Mouse (Mus musculus) erythroblast, embryonic 14.5 days (primary cell): ENCODE data around the gene BC030499. TPM values are rescaled to one million over a fixed set of nuclear protein-coding genes. Genes with fewer than 3 reads are reported as not detected.

Experiments used
- H3K27me3 ChIP-seq: 2 replicates; pipeline ENCODE4 v1.6.1; 2012; ENCODE audit warnings: inconsistent platforms; ENCODE audit not compliant: control insufficient read depth
- H3K36me3 ChIP-seq: 2 replicates; pipeline ENCODE4 v1.6.1; 2012; ENCODE audit warnings: mild to moderate bottlenecking, inconsistent platforms; ENCODE audit not compliant: control insufficient read depth
- H3K4me1 ChIP-seq: 2 replicates; pipeline ENCODE4 v1.6.1; 2012; ENCODE audit warnings: inconsistent platforms; ENCODE audit not compliant: control insufficient read depth
- H3K4me3 ChIP-seq: replicated peaks from 2 replicates; pipeline ENCODE3; 2012; ENCODE audit warnings: moderate library complexity, mild to moderate bottlenecking, inconsistent platforms
- H3K9me3 ChIP-seq: 2 replicates; pipeline ENCODE4 v1.6.1; 2012; ENCODE audit warnings: low read length, inconsistent platforms, mixed read lengths; ENCODE audit not compliant: control insufficient read depth
- GATA1 ChIP-seq: IDR thresholded peaks from 2 replicates; pipeline ENCODE4 v1.6.1; 2012; ENCODE audit warnings: low read length, inconsistent platforms, mixed read lengths
- TAL1 ChIP-seq: IDR thresholded peaks from 3 replicates; pipeline ENCODE4 v1.6.1; 2012; ENCODE audit warnings: low read length, inconsistent platforms, mixed read lengths
- polyA plus RNA-seq: library from polyadenylated mRNA; stranded (reverse); fragments of >175 nt; gene quantifications from 2 replicates; pipeline ENCODE4 v1.2.3, GENCODE M21; 2012

BC030499 gene
- polyA plus RNA-seq, 1 experiment, result 0.07 TPM

GRCm38 (mm10) chr11:78343381-78344327 lies 53.0 kb downstream of the BC030499 start, which contains the start of gene Unc119:
Unc119 (plus strand) TSS chr11:78343482.
- H3K9me3 ChIP-seq, result no peaks in the 10 kb centered on the region
- peaks cover 54% of the 10 kb centered on the region for H3K4me1 ChIP-seq
- peaks cover 53% of the 10 kb centered on the region for H3K36me3 ChIP-seq
- no peaks in the 10 kb centered on the region for H3K27me3 ChIP-seq
- TF ChIP-seq GATA1 (no peak), TAL1 (no peak)
- H3K4me3 ChIP-seq, result peak within 1 kb of the TSS; percentile 82

GRCm38 (mm10) chr11:78344328-78344889 lies 53.8 kb downstream of the BC030499 start:
- Histone ChIP-seq H3K9me3 (no peaks in the 10 kb centered on the region), H3K4me3 (peak overlapping the region; percentile 82), H3K36me3 (peaks cover 48% of the 10 kb centered on the region), H3K27me3 (no peaks in the 10 kb centered on the region), H3K4me1 (peaks cover 54% of the 10 kb centered on the region)
- TF ChIP-seq TAL1 (peak; percentile 59; the same call in 2 of the 3 replicates), GATA1 (peak; percentile 57)

GRCm38 (mm10) chr11:78344890-78345715 lies 54.5 kb downstream of the BC030499 start:
- Histone ChIP-seq H3K9me3 (no peaks in the 10 kb centered on the region), H3K4me3 (peak overlapping the region; percentile 82), H3K4me1 (peaks cover 54% of the 10 kb centered on the region), H3K36me3 (peaks cover 41% of the 10 kb centered on the region), H3K27me3 (no peaks in the 10 kb centered on the region)
- TF ChIP-seq GATA1 (no peak), TAL1 (no peak)

- H3K27me3 ChIP-seq, result no peaks in the 10 kb centered on the region
- H3K4me3 ChIP-seq, result no peak overlapping the region
- no peaks in the 10 kb centered on the region for H3K9me3 ChIP-seq
- H3K4me1 ChIP-seq, result peaks cover 54% of the 10 kb centered on the region
- TF ChIP-seq TAL1 (no peak), GATA1 (no peak)
- peaks cover 38% of the 10 kb centered on the region for H3K36me3 ChIP-seq
Measured at GRCm38 (mm10) chr11:78345801-78346200, 55.2 kb downstream of the BC030499 start.

Other genes with a start within 250 kb of the BC030499 start
- gene Eral1, start 210.5 kb upstream of the BC030499 start, polyA plus RNA-seq, result 0.14 and 0.29 TPM in 2 replicates
- 0.77 and 0.78 TPM in 2 replicates for gene Fam222b, start 196.2 kb upstream of the BC030499 start, polyA plus RNA-seq
- 7.2 and 9.4 TPM in 2 replicates for gene Traf4, start 125.3 kb upstream of the BC030499 start, polyA plus RNA-seq
- 1.7 and 2.0 TPM in 2 replicates for gene Nek8, start 114.2 kb upstream of the BC030499 start, polyA plus RNA-seq
- 91.9 and 97.7 TPM in 2 replicates for gene Tlcd1, start 114.1 kb upstream of the BC030499 start, polyA plus RNA-seq
- 168 and 429 TPM in 2 replicates for gene Rpl23a, start 107.3 kb upstream of the BC030499 start, polyA plus RNA-seq
- gene Rab34, start 102.4 kb upstream of the BC030499 start, polyA plus RNA-seq, result 0.13 and 0.26 TPM in 2 replicates
- not detected in 2 replicates for gene Proca1, start 97.4 kb upstream of the BC030499 start, polyA plus RNA-seq
- 0.32 and 0.49 TPM in 2 replicates for gene Sdf2, start 45.1 kb upstream of the BC030499 start, polyA plus RNA-seq
- 9.4 and 11.6 TPM in 2 replicates for gene Supt6, start 44.9 kb upstream of the BC030499 start, polyA plus RNA-seq
- 0.97 and 2.3 TPM in 2 replicates for gene 2610507B11Rik, start 29.1 kb upstream of the BC030499 start, polyA plus RNA-seq
- gene Spag5, start 10.7 kb downstream of the BC030499 start, polyA plus RNA-seq, result 19.3 and 21.5 TPM in 2 replicates
- gene Aldoc, start 32.1 kb downstream of the BC030499 start, polyA plus RNA-seq, result 0.12 and 0.22 TPM in 2 replicates
- 3.2 and 3.8 TPM in 2 replicates for gene Pigs, start 37.6 kb downstream of the BC030499 start, polyA plus RNA-seq
- 1.7 and 1.9 TPM in 2 replicates for gene Unc119, start 52.6 kb downstream of the BC030499 start, polyA plus RNA-seq
- gene Foxn1, start 95.7 kb downstream of the BC030499 start, polyA plus RNA-seq, result not detected in 2 replicates
- not detected in 2 replicates for gene Slc13a2, start 131.4 kb downstream of the BC030499 start, polyA plus RNA-seq
- 0.08 TPM in 1 of 2 replicates, not detected in the other for gene Slc46a1, start 174.9 kb downstream of the BC030499 start, polyA plus RNA-seq
- not detected in 2 replicates for gene Sarm1, start 206.9 kb downstream of the BC030499 start, polyA plus RNA-seq
- gene Vtn, start 208.2 kb downstream of the BC030499 start, polyA plus RNA-seq, result 0.28 and 0.44 TPM in 2 replicates
- not detected in 2 replicates for gene Sebox, start 212.6 kb downstream of the BC030499 start, polyA plus RNA-seq
- gene Tmem199, start 221.3 kb downstream of the BC030499 start, polyA plus RNA-seq, result 0.55 TPM in 2 replicates
- gene Poldip2, start 221.4 kb downstream of the BC030499 start, polyA plus RNA-seq, result 1.2 and 1.4 TPM in 2 replicates
- gene Tnfaip1, start 245.5 kb downstream of the BC030499 start, polyA plus RNA-seq, result 0.07 and 0.21 TPM in 2 replicates
- 8.0 and 9.4 TPM in 2 replicates for gene Ift20, start 245.5 kb downstream of the BC030499 start, polyA plus RNA-seq